ENCODE assay signal across 28 mouse cellular contexts in the genomic region with DNA sequence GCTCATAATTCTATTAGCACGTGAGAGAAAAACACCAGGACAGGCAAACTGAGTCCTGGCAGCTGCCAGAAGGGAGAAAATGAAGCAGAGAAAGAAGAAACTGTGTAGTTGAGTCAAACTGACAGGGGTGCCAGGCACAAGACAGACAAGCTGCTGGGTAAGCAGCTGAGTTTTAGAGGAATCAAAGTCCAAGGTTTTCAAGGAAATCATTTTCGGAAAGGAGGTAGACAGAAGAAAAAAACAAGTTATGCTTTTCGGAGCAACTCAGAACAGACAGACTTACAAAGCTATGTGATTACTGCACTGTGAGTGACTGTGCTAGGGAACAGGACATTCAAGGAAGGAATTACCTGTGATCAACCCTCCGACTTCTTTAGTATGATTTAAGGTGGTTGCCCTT. TPM values are rescaled to one million over a fixed set of nuclear protein-coding genes. Genes with fewer than 3 reads are reported as not detected.
"Had no signal": no experiment of that assay in that cellular context is flagged by ENCODE, and none has a peak within 500 bp of the region (broad histone marks: within the 10 kb centered on the region; RNA-seq: fewer than 3 reads in every experiment).

No protein-coding gene starts in this region.

- H3K4me1 ChIP-seq: embryonic facial prominence, embryonic 10.5 days; embryonic facial prominence, embryonic 12.5 days; embryonic facial prominence, embryonic 13.5 days; embryonic facial prominence, embryonic 15.5 days; forebrain, embryonic 10.5 days; forebrain, embryonic 12.5 days; forebrain, embryonic 13.5 days; forebrain, embryonic 15.5 days had no signal

- H3K4me2 ChIP-seq: embryonic facial prominence, embryonic 12.5 days; embryonic facial prominence, embryonic 13.5 days; embryonic facial prominence, embryonic 15.5 days; forebrain, embryonic 12.5 days; forebrain, embryonic 13.5 days; forebrain, embryonic 15.5 days had no signal

- H3K9ac ChIP-seq: embryonic facial prominence, embryonic 12.5 days; embryonic facial prominence, embryonic 13.5 days; embryonic facial prominence, embryonic 15.5 days; forebrain, embryonic 12.5 days; forebrain, embryonic 13.5 days; forebrain, embryonic 15.5 days; forebrain, postnatal 0 days had no signal

- H3K36me3 ChIP-seq: embryonic facial prominence, embryonic 10.5 days; embryonic facial prominence, embryonic 12.5 days; embryonic facial prominence, embryonic 13.5 days; embryonic facial prominence, embryonic 15.5 days; forebrain, embryonic 10.5 days; forebrain, embryonic 12.5 days; forebrain, embryonic 15.5 days had no signal

- DNase-seq: cerebellum, adult 2 months; cerebellum, adult 8-10 months; cerebellum, adult 9-10 months; cerebellum, adult 9-11 months; cerebellum, postnatal 10 days; cerebellum, postnatal 14 days; cerebellum, postnatal 25 days; cerebellum, postnatal 36 days; embryo, embryonic 11 days; forebrain, postnatal 0 days; gastrocnemius, adult 2 months; gastrocnemius, postnatal 10 days; gastrocnemius, postnatal 14 days; gastrocnemius, postnatal 25 days; gastrocnemius, postnatal 36 days; heart, adult 11 months; heart, adult 18-20 months had no signal

- H3K9me3 ChIP-seq: embryonic facial prominence, embryonic 12.5 days; embryonic facial prominence, embryonic 15.5 days; forebrain, embryonic 15.5 days had no signal

- H3K4me3 ChIP-seq: embryonic facial prominence, embryonic 10.5 days; embryonic facial prominence, embryonic 12.5 days; embryonic facial prominence, embryonic 13.5 days; embryonic facial prominence, embryonic 15.5 days; erythroblast, embryonic 14.5 days; forebrain, embryonic 10.5 days; forebrain, embryonic 12.5 days; forebrain, embryonic 13.5 days; forebrain, embryonic 15.5 days; gastrocnemius, adult 2 months had no signal

- ATAC-seq: forebrain, embryonic 13.5 days; forebrain, embryonic 14.5 days; forebrain, embryonic 15.5 days; forebrain, embryonic 16.5 days; forebrain, postnatal 0 days had no signal

- H3K27ac ChIP-seq: embryonic facial prominence, embryonic 10.5 days; embryonic facial prominence, embryonic 12.5 days; embryonic facial prominence, embryonic 13.5 days; embryonic facial prominence, embryonic 15.5 days; forebrain, embryonic 10.5 days; forebrain, embryonic 12.5 days; forebrain, embryonic 13.5 days; forebrain, embryonic 15.5 days; gastrocnemius, adult 2 months had no signal

- H3K27me3 ChIP-seq: embryonic facial prominence, embryonic 12.5 days; embryonic facial prominence, embryonic 13.5 days; embryonic facial prominence, embryonic 15.5 days; forebrain, embryonic 12.5 days; forebrain, embryonic 13.5 days; forebrain, embryonic 15.5 days had no signal

RNA-seq across cellular contexts. Expression of gene Plod2, which starts 17.5 kb away (rescaled TPM):
- polyA plus RNA-seq: erythroblast, embryonic 14.5 days had no signal
